Mouse (Mus musculus): ENCODE results near the gene Abcf2. TPM values are rescaled to one million over a fixed set of nuclear protein-coding genes. Genes with fewer than 3 reads are reported as not detected.

The Abcf2 gene
- polyA plus RNA-seq, 1 experiment from 2014 or later = 57.4 TPM

- no peak overlapping the region for H3K4me2 ChIP-seq (ENCODE audit: low read length)
- 76% methylated on average over 14 of the region's 14 CpGs for WGBS
Measured at GRCm38 (mm10) chr5:24595786-24596380, 18.6 kb upstream of the Abcf2 start.

GRCm38 (mm10) chr5:24595261-24595660 is 18.0 kb upstream of the Abcf2 start:
- no peaks in the 10 kb centered on the region for H3K9me3 ChIP-seq (ENCODE audit: control insufficient read depth, low read length)
- no peak overlapping the region for H3K9ac ChIP-seq (ENCODE audit: low read length)
- H3K4me1 ChIP-seq (ENCODE audit: control insufficient read depth in 2 of 2, insufficient read depth in 2 of 2, low read length in 2 of 2) = peaks cover 21 to 29% of the 10 kb centered on the region in 2 experiments; a peak in 3 of 4 replicates
- 93% methylated on average over 5 of the region's 5 CpGs for WGBS
- no peak overlapping the region for H3K27ac ChIP-seq (replicated peaks in 1 of 2; ENCODE audit: control insufficient read depth in 1 of 2, insufficient read depth in 1 of 2, low read depth in 2 of 2, low read length in 2 of 2)
- H3K4me2 ChIP-seq (ENCODE audit: low read length) = no peak overlapping the region
- H3K36me3 ChIP-seq (ENCODE audit: control insufficient read depth, insufficient read depth, low read length) = peaks cover 65% of the 10 kb centered on the region
- no peak overlapping the region for H3K4me3 ChIP-seq (ENCODE audit: control insufficient read depth in 1 of 2, insufficient read depth in 1 of 2, low read depth in 1 of 2, low read length in 2 of 2)
- ATAC-seq (ENCODE audit: insufficient number of reproducible peaks, insufficient read depth, low FRiP score, low read depth) = no peak
- no peaks in the 10 kb centered on the region for H3K27me3 ChIP-seq (ENCODE audit: control insufficient read depth, insufficient read depth, low read length)

More at GRCm38 (mm10) chr5:24595786-24596380, 18.6 kb upstream of the Abcf2 start:
- H3K9me3 ChIP-seq (ENCODE audit: control insufficient read depth, low read length) = no peaks in the 10 kb centered on the region
- no peak overlapping the region for H3K27ac ChIP-seq (replicated peaks in 1 of 2; ENCODE audit: control insufficient read depth in 1 of 2, insufficient read depth in 1 of 2, low read depth in 2 of 2, low read length in 2 of 2)
- H3K9ac ChIP-seq (ENCODE audit: low read length) = no peak overlapping the region
- no peak overlapping the region for H3K4me3 ChIP-seq (ENCODE audit: control insufficient read depth in 1 of 2, insufficient read depth in 1 of 2, low read depth in 1 of 2, low read length in 2 of 2)
- no peak for ATAC-seq (ENCODE audit: insufficient number of reproducible peaks, insufficient read depth, low FRiP score, low read depth)
- no peaks in the 10 kb centered on the region for H3K27me3 ChIP-seq (ENCODE audit: control insufficient read depth, insufficient read depth, low read length)
- H3K4me1 ChIP-seq (ENCODE audit: control insufficient read depth in 2 of 2, insufficient read depth in 2 of 2, low read length in 2 of 2) = peaks cover 23 to 35% of the 10 kb centered on the region in 2 experiments; a peak in 3 of 4 replicates
- peaks cover 59% of the 10 kb centered on the region for H3K36me3 ChIP-seq (ENCODE audit: control insufficient read depth, insufficient read depth, low read length)

GRCm38 (mm10) chr5:24594346-24594745 is 17.1 kb upstream of the Abcf2 start:
- Histone ChIP-seq H3K4me1 (ENCODE audit: control insufficient read depth in 2 of 2, insufficient read depth in 2 of 2, low read length in 2 of 2) (peaks cover 19 to 23% of the 10 kb centered on the region in 2 experiments; a peak in 3 of 4 replicates), H3K9me3 (ENCODE audit: control insufficient read depth, low read length) (no peaks in the 10 kb centered on the region), H3K27me3 (ENCODE audit: control insufficient read depth, insufficient read depth, low read length) (no peaks in the 10 kb centered on the region), H3K27ac (replicated peaks in 1 of 2; ENCODE audit: control insufficient read depth in 1 of 2, insufficient read depth in 1 of 2, low read depth in 2 of 2, low read length in 2 of 2) (no peak overlapping the region), H3K4me2 (ENCODE audit: low read length) (no peak overlapping the region), H3K9ac (ENCODE audit: low read length) (no peak overlapping the region), H3K36me3 (ENCODE audit: control insufficient read depth, insufficient read depth, low read length) (peaks cover 74% of the 10 kb centered on the region), H3K4me3 (ENCODE audit: control insufficient read depth in 1 of 2, insufficient read depth in 1 of 2, low read depth in 1 of 2, low read length in 2 of 2) (no peak overlapping the region)
- ATAC-seq (ENCODE audit: insufficient number of reproducible peaks, insufficient read depth, low FRiP score, low read depth) = no peak
- WGBS = 91% methylated on average over 5 of the region's 5 CpGs

- Histone ChIP-seq H3K9me3 (ENCODE audit: control insufficient read depth, low read length) (no peaks in the 10 kb centered on the region), H3K27ac (replicated peaks in 1 of 2; ENCODE audit: control insufficient read depth in 1 of 2, insufficient read depth in 1 of 2, low read depth in 2 of 2, low read length in 2 of 2) (no peak overlapping the region), H3K27me3 (ENCODE audit: control insufficient read depth, insufficient read depth, low read length) (no peaks in the 10 kb centered on the region), H3K4me1 (ENCODE audit: control insufficient read depth in 2 of 2, insufficient read depth in 2 of 2, low read length in 2 of 2) (peaks cover 16 to 19% of the 10 kb centered on the region in 2 experiments; a peak in 3 of 4 replicates), H3K36me3 (ENCODE audit: control insufficient read depth, insufficient read depth, low read length) (peaks cover 78% of the 10 kb centered on the region), H3K9ac (ENCODE audit: low read length) (no peak overlapping the region), H3K4me2 (ENCODE audit: low read length) (no peak overlapping the region), H3K4me3 (ENCODE audit: control insufficient read depth in 1 of 2, insufficient read depth in 1 of 2, low read depth in 1 of 2, low read length in 2 of 2) (no peak overlapping the region)
- WGBS = 67% methylated on average over 10 of the region's 10 CpGs
- ATAC-seq (ENCODE audit: insufficient number of reproducible peaks, insufficient read depth, low FRiP score, low read depth) = no peak
Measured at GRCm38 (mm10) chr5:24593928-24594327, 16.7 kb upstream of the Abcf2 start.

- H3K9ac ChIP-seq (ENCODE audit: low read length) = no peak overlapping the region
- 84% methylated on average over 10 of the region's 10 CpGs for WGBS
- no peak overlapping the region for H3K4me3 ChIP-seq (ENCODE audit: control insufficient read depth in 1 of 2, insufficient read depth in 1 of 2, low read depth in 1 of 2, low read length in 2 of 2)
- no peak overlapping the region for H3K27ac ChIP-seq (replicated peaks in 1 of 2; ENCODE audit: control insufficient read depth in 1 of 2, insufficient read depth in 1 of 2, low read depth in 2 of 2, low read length in 2 of 2)
- no peaks in the 10 kb centered on the region for H3K27me3 ChIP-seq (ENCODE audit: control insufficient read depth, insufficient read depth, low read length)
- no peaks in the 10 kb centered on the region for H3K9me3 ChIP-seq (ENCODE audit: control insufficient read depth, low read length)
- H3K4me2 ChIP-seq (ENCODE audit: low read length) = no peak overlapping the region
- peaks cover 12 to 19% of the 10 kb centered on the region in 2 experiments; a peak in 3 of 4 replicates for H3K4me1 ChIP-seq (ENCODE audit: control insufficient read depth in 2 of 2, insufficient read depth in 2 of 2, low read length in 2 of 2)
- no peak for ATAC-seq (ENCODE audit: insufficient number of reproducible peaks, insufficient read depth, low FRiP score, low read depth)
- H3K36me3 ChIP-seq (ENCODE audit: control insufficient read depth, insufficient read depth, low read length) = peaks cover 85% of the 10 kb centered on the region
Measured at GRCm38 (mm10) chr5:24593230-24593629, 16.0 kb upstream of the Abcf2 start.

GRCm38 (mm10) chr5:24592471-24593160 is 15.3 kb upstream of the Abcf2 start:
- no peak for ATAC-seq (ENCODE audit: insufficient number of reproducible peaks, insufficient read depth, low FRiP score, low read depth)
- WGBS = 70% methylated on average over 21 of the region's 21 CpGs
- Histone ChIP-seq H3K9me3 (ENCODE audit: control insufficient read depth, low read length) (no peaks in the 10 kb centered on the region), H3K4me1 (ENCODE audit: control insufficient read depth in 2 of 2, insufficient read depth in 2 of 2, low read length in 2 of 2) (peaks cover 11 to 18% of the 10 kb centered on the region in 2 experiments; a peak in 3 of 4 replicates), H3K9ac (ENCODE audit: low read length) (no peak overlapping the region), H3K27ac (replicated peaks in 1 of 2; ENCODE audit: control insufficient read depth in 1 of 2, insufficient read depth in 1 of 2, low read depth in 2 of 2, low read length in 2 of 2) (no peak overlapping the region), H3K27me3 (ENCODE audit: control insufficient read depth, insufficient read depth, low read length) (no peaks in the 10 kb centered on the region), H3K4me2 (ENCODE audit: low read length) (no peak overlapping the region), H3K4me3 (ENCODE audit: control insufficient read depth in 1 of 2, insufficient read depth in 1 of 2, low read depth in 1 of 2, low read length in 2 of 2) (no peak overlapping the region), H3K36me3 (ENCODE audit: control insufficient read depth, insufficient read depth, low read length) (peaks cover 87% of the 10 kb centered on the region)

- no peak for ATAC-seq (ENCODE audit: insufficient number of reproducible peaks, insufficient read depth, low FRiP score, low read depth)
- peak overlapping the region; percentile 48 for H3K9ac ChIP-seq (ENCODE audit: low read length)
Measured at GRCm38 (mm10) chr5:24591796-24592470, 14.7 kb upstream of the Abcf2 start.

More at GRCm38 (mm10) chr5:24591796-24592470, 14.7 kb upstream of the Abcf2 start:
- Histone ChIP-seq H3K36me3 (ENCODE audit: control insufficient read depth, insufficient read depth, low read length) (peaks cover 87% of the 10 kb centered on the region), H3K4me3 (ENCODE audit: control insufficient read depth in 1 of 2, insufficient read depth in 1 of 2, low read depth in 1 of 2, low read length in 2 of 2) (no peak overlapping the region), H3K4me1 (ENCODE audit: control insufficient read depth in 2 of 2, insufficient read depth in 2 of 2, low read length in 2 of 2) (peaks cover 11 to 23% of the 10 kb centered on the region in 2 experiments; a peak in 3 of 4 replicates), H3K4me2 (ENCODE audit: low read length) (no peak overlapping the region), H3K27me3 (ENCODE audit: control insufficient read depth, insufficient read depth, low read length) (no peaks in the 10 kb centered on the region), H3K9me3 (ENCODE audit: control insufficient read depth, low read length) (no peaks in the 10 kb centered on the region), H3K27ac (replicated peaks in 1 of 2; ENCODE audit: control insufficient read depth in 1 of 2, insufficient read depth in 1 of 2, low read depth in 2 of 2, low read length in 2 of 2) (no peak overlapping the region)
- WGBS = 59% methylated on average over 24 of the region's 24 CpGs
